24 mouse cellular contexts compared by ENCODE assay signal in the genomic region with DNA sequence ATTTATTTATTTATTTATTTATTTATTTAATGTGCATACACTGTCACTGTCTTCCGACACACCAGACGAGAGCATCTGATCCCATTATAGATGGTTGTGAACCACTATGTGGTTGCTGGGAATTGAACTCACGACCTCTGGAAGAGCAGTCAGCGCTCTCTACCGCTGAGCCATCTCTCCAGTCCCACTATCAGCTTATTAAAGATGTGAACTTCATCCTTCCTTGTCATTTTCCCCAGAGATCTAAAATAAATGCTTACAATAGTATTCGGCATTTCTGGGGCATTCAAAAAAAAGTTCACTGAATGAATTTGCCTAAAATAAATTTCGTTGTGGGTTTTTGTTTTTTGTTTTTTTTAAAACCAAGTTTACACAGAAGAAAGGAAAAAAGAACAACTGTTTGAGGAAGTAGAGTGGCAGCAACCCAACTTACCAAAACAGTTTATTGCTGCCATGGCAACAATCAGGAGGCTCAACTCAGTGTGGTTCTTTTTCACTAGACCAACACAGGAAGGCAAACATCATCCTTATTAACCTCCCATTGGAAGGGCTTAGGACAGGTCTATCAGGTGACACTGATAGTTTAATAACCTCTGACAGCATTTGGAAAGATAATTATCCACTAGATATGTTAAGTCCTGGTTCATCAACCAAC. TPM values are rescaled to one million over a fixed set of nuclear protein-coding genes. Genes with fewer than 3 reads are reported as not detected.
A peak's percentile ranks its signal among the peaks of the same experiment; 100 is the strongest.
DNase-seq lines count a peak whose midpoint lies in the region; ATAC-seq and TF ChIP-seq lines count a peak whose summit lies in the region.
"Had no signal": no experiment of that assay in that cellular context is flagged by ENCODE, and none has a peak within 500 bp of the region (broad histone marks: within the 10 kb centered on the region; RNA-seq: fewer than 3 reads in every experiment).

No protein-coding gene starts in this region.

- no peak overlapping the region for H3K4me3 ChIP-seq in heart, embryonic 11.5 days (ENCODE audit: low read depth, low read length)
- H3K4me3 ChIP-seq in heart, postnatal 0 days (ENCODE audit: low read depth, low read length): no peak overlapping the region
- H3K4me3 ChIP-seq: forebrain, embryonic 10.5 days; gastrocnemius, adult 2 months; layer of hippocampus, adult 2 months; limb, embryonic 13.5 days; liver, embryonic 13.5 days; midbrain, embryonic 12.5 days; neural tube, embryonic 12.5 days had no signal

- no peaks in the 10 kb centered on the region; the same call in 1 of the 2 replicates for H3K4me1 ChIP-seq in heart, embryonic 11.5 days (ENCODE audit: control insufficient read depth, insufficient read depth, low read length)
- H3K4me1 ChIP-seq in heart, postnatal 0 days (ENCODE audit: control insufficient read depth, insufficient read depth): peaks cover 8% of the 10 kb centered on the region; the same call in 1 of the 2 replicates
- H3K4me1 ChIP-seq: liver, embryonic 13.5 days had no signal

- H3K36me3 ChIP-seq in heart, embryonic 11.5 days (ENCODE audit: control insufficient read depth, insufficient read depth, low read length): no peaks in the 10 kb centered on the region
- no peaks in the 10 kb centered on the region for H3K36me3 ChIP-seq in heart, postnatal 0 days (replicated peaks; ENCODE audit: control insufficient read depth, insufficient read depth, low read length)
- H3K36me3 ChIP-seq: forebrain, embryonic 10.5 days; limb, embryonic 13.5 days; liver, embryonic 13.5 days; midbrain, embryonic 12.5 days; neural tube, embryonic 12.5 days had no signal

- no peak overlapping the region for H3K27ac ChIP-seq in heart, embryonic 11.5 days (ENCODE audit: low read depth, low read length)
- no peak overlapping the region for H3K27ac ChIP-seq in heart, postnatal 0 days (ENCODE audit: low read depth)
- H3K27ac ChIP-seq: forebrain, embryonic 10.5 days; gastrocnemius, adult 2 months; hindbrain, postnatal 0 days; layer of hippocampus, adult 2 months; limb, embryonic 13.5 days; liver, embryonic 13.5 days; macrophage; midbrain, embryonic 12.5 days; neural tube, embryonic 12.5 days had no signal

- no peaks in the 10 kb centered on the region for H3K9me3 ChIP-seq in heart, embryonic 11.5 days (replicated peaks; ENCODE audit: control insufficient read depth, low read length)
- H3K9me3 ChIP-seq in heart, postnatal 0 days (replicated peaks; ENCODE audit: control insufficient read depth, low read length): no peaks in the 10 kb centered on the region
- H3K9me3 ChIP-seq: forebrain, embryonic 10.5 days; limb, embryonic 13.5 days; liver, embryonic 13.5 days; midbrain, embryonic 12.5 days; neural tube, embryonic 12.5 days had no signal

- peak; percentile 53 to 65 for DNase-seq in heart, adult 18-20 months
- peak; percentile 58 for DNase-seq in lung, postnatal 25 days (ENCODE audit: low spot score)
- no peak for DNase-seq in lung, postnatal 10 days
- DNase-seq in heart, postnatal 0 days (ENCODE audit: low spot score): peak; percentile 43
- DNase-seq in thymus, postnatal 4 days: no peak
- DNase-seq in cerebellum, adult 8-10 months: no peak
- DNase-seq: adrenal gland, adult 8-10 months; cerebellum, postnatal 10 days; gastrocnemius, adult 2 months; kidney, adult 8-10 months; kidney, postnatal 14 days; layer of hippocampus, postnatal 36 days; liver, embryonic 13.5 days; thymus, postnatal 14 days had no signal

- TF ChIP-seq CTCF in heart, postnatal 0 days (IDR thresholded peaks at IDR 0.05; ENCODE audit: low read depth): no peak

- peaks cover 11% of the 10 kb centered on the region for H3K27me3 ChIP-seq in heart, embryonic 11.5 days (ENCODE audit: control insufficient read depth, insufficient read depth, low read length)
- H3K27me3 ChIP-seq in heart, postnatal 0 days (ENCODE audit: control insufficient read depth, insufficient read depth, low read length): peaks cover 19% of the 10 kb centered on the region

- no peak for TF ChIP-seq EP300 in heart, postnatal 0 days (IDR thresholded peaks at IDR 0.05; ENCODE audit: low read depth)

- no peak overlapping the region for H3K4me2 ChIP-seq in heart, embryonic 11.5 days
- H3K4me2 ChIP-seq in heart, postnatal 0 days (ENCODE audit: low read depth, low read length): no peak overlapping the region
- H3K4me2 ChIP-seq: limb, embryonic 13.5 days; liver, embryonic 13.5 days; midbrain, embryonic 12.5 days; neural tube, embryonic 12.5 days had no signal

- WGBS in heart, embryonic 11.5 days (ENCODE audit: insufficient replicate concordance): 79% methylated on average over 7 of the region's 7 CpGs
- 67% methylated on average over 7 of the region's 7 CpGs for WGBS in heart, postnatal 0 days

- H3K9ac ChIP-seq in heart, embryonic 11.5 days (ENCODE audit: low read depth, low read length): no peak overlapping the region
- H3K9ac ChIP-seq in heart, postnatal 0 days (replicated peaks; ENCODE audit: low read depth, low read length): no peak overlapping the region
- H3K9ac ChIP-seq: limb, embryonic 13.5 days; liver, embryonic 13.5 days; midbrain, embryonic 12.5 days; neural tube, embryonic 12.5 days had no signal

- no peak; the same call in 1 of the 2 replicates for ATAC-seq in heart, embryonic 11.5 days (replicated peaks; ENCODE audit: insufficient number of reproducible peaks, low FRiP score, low TSS enrichment)
- no peak for ATAC-seq in heart, postnatal 0 days (ENCODE audit: insufficient read depth, low read depth)
- ATAC-seq: hindbrain, postnatal 0 days had no signal

RNA-seq across cellular contexts. Expression of a gene that starts 2.6 kb away (rescaled TPM):
- 1 to 10 TPM in 1 of 2 experiments, under 1 TPM in 1; 0.74 to 1.2 TPM for total RNA-seq in heart, adult 18-20 months (2021)
- 1.2 and 1.7 TPM in 2 replicates for polyA plus RNA-seq in heart, embryonic 11.5 days (2014; fragmentation: Nextera tagmentation; extraction: Ambion mirVana)
- total RNA-seq in heart, postnatal 0 days (2014; rRNA removed; ENCODE audit: low replicate concordance): 0.19 and 2.1 TPM in 2 replicates
- polyA plus RNA-seq in heart, postnatal 0 days (2015; fragmentation: Nextera tagmentation; extraction: Ambion mirVana): 0.14 and 0.22 TPM in 2 replicates
- total RNA-seq: gastrocnemius, adult 2 months; granulocyte monocyte progenitor cell, adult 5-6 weeks had no signal
- polyA plus RNA-seq: C2C12; liver, embryonic 13.5 days; macrophage had no signal

Comparison
In these comparisons a context has a peak if more than half of its experiments do, and no peak if none do; other contexts are left out.
1. DNase-seq: peak in heart, adult 18-20 months (2 of 2), lung, postnatal 25 days (single experiment) and heart, postnatal 0 days (single experiment); none in lung, postnatal 10 days (single experiment), thymus, postnatal 4 days (single experiment) and cerebellum, adult 8-10 months (single experiment).